Mouse (Mus musculus) lung, embryonic 16.5 days (tissue): ENCODE data around the gene Eif2a. TPM values are rescaled to one million over a fixed set of nuclear protein-coding genes. Genes with fewer than 3 reads are reported as not detected.
A peak's percentile ranks its signal among the peaks of the same experiment; 100 is the strongest.

Experiments
- ATAC-seq: fragments of 200-750 bp; cut with Nextera tagmentation; 2 replicates; pipeline ENCODE4 v1.8.0; 2017; ENCODE audit warnings: low read depth, mild to moderate bottlenecking, moderate library complexity
- H3K27ac ChIP-seq: fragments of 300-500 bp; sonication (generic); 2 replicates; pipeline ENCODE4 v1.5.1; 2014; ENCODE audit warnings: mild to moderate bottlenecking, control low read depth, low read length
- H3K27me3 ChIP-seq: fragments of 300-500 bp; sonication (generic); 2 replicates; pipeline ENCODE4 v1.6.1; 2014; ENCODE audit warnings: low read depth, low read length, mixed read lengths; ENCODE audit not compliant: control insufficient read depth, insufficient read depth
- H3K36me3 ChIP-seq: fragments of 300-500 bp; sonication (generic); 2 replicates; pipeline ENCODE4 v1.6.1; 2014; ENCODE audit warnings: low read length; ENCODE audit not compliant: control insufficient read depth, insufficient read depth
- H3K4me1 ChIP-seq: fragments of 300-500 bp; sonication (generic); replicated peaks from 2 replicates; pipeline ENCODE4 v1.6.1; 2014; ENCODE audit warnings: low read length, mixed read lengths; ENCODE audit not compliant: control insufficient read depth, insufficient read depth
- H3K4me2 ChIP-seq: fragments of 300-500 bp; sonication (generic); 2 replicates; pipeline ENCODE4 v1.6.1; 2014; ENCODE audit warnings: low read depth, low read length, control low read depth
- H3K4me3 ChIP-seq: fragments of 300-500 bp; sonication (generic); 2 replicates; pipeline ENCODE4 v1.5.1; 2014; ENCODE audit warnings: mild to moderate bottlenecking, low read length, control low read depth
- H3K9ac ChIP-seq: fragments of 300-500 bp; sonication (generic); 2 replicates; pipeline ENCODE4 v1.6.1; 2014; ENCODE audit warnings: low read length, control low read depth
- H3K9me3 ChIP-seq: fragments of 300-500 bp; sonication (generic); 2 replicates; pipeline ENCODE4 v1.6.1; 2016; ENCODE audit warnings: low read length; ENCODE audit not compliant: control insufficient read depth
- WGBS: fragments of 180-500 bp; shearing (Covaris S2); extraction: QIAGEN DNeasy Blood & Tissue Kit; methylation state at CpG from one replicate; pipeline ENCODE4 v1.1.7; 2014; 5-methylcytosine and 5-hydroxymethylcytosine counted together
- polyA plus RNA-seq: library from polyadenylated mRNA; unstranded; fragments of >200 nt; fragmentation: Nextera tagmentation; extraction: Ambion mirVana; gene quantifications from 2 replicates; pipeline ENCODE4 v1.2.1, GENCODE M21; 2015

Eif2a gene
- polyA plus RNA-seq, 1 experiment from 2014 or later, result 52.1 TPM

DNA sequence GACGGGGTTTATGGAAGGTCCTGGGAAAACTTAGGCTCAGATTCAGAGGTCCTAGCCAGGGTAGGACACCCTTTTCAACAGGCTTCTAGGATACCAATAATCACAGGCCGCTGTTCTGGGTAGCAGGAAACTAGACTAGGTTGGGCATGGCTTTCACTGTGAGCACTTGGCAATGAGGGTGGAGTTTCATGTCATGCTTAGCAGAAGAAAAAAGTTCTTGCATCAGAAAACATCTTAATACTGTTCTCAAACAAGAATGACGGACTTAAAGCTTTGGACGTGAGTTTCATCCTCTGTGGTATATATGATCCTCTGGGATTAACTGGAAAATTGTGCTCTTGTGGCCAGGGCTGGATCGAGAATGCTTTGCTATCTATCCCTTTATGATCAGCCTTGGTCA, 7.8 kb upstream of the Eif2a start:
- Histone ChIP-seq H3K4me1 (no peaks in the 10 kb centered on the region), H3K4me3 (no peak overlapping the region), H3K9ac (no peak overlapping the region), H3K4me2 (no peak overlapping the region), H3K9me3 (no peaks in the 10 kb centered on the region), H3K27me3 (no peaks in the 10 kb centered on the region), H3K36me3 (peaks cover 7% of the 10 kb centered on the region), H3K27ac (no peak overlapping the region)
- WGBS, result 75% methylated on average over 5 of the region's 5 CpGs
- ATAC-seq, result no peak

DNA sequence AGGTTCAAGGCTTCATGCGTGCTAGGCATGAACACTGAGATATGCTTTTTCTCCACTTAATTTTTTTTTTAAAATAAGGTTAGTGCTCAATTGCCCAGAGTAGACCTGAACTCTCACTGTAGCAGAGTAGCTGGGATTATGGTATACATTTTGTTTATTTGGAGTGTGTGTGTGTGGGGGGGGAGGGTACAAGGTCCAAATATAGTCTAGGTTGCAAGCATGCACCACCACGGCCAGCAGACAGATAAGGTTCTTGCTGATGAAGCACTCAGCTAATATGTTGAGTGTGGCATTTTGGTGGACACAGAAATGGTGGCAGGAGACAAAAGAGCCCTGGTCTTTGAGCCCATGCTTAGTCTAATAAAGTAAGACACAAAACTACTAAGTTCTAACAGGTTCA, 6.7 kb upstream of the Eif2a start:
- H3K4me2 ChIP-seq, result no peak overlapping the region
- H3K4me1 ChIP-seq, result peaks cover 4% of the 10 kb centered on the region
- no peak overlapping the region for H3K9ac ChIP-seq
- peaks cover 12% of the 10 kb centered on the region for H3K36me3 ChIP-seq
- WGBS, result 74% methylated on average over 2 of the region's 2 CpGs
- H3K27ac ChIP-seq, result no peak overlapping the region
- no peaks in the 10 kb centered on the region for H3K9me3 ChIP-seq
- no peak overlapping the region for H3K4me3 ChIP-seq
- H3K27me3 ChIP-seq, result no peaks in the 10 kb centered on the region
- ATAC-seq, result no peak

- Histone ChIP-seq H3K9me3 (no peaks in the 10 kb centered on the region), H3K36me3 (peaks cover 12% of the 10 kb centered on the region), H3K4me2 (no peak overlapping the region), H3K9ac (no peak overlapping the region), H3K4me3 (no peak overlapping the region), H3K27me3 (no peaks in the 10 kb centered on the region), H3K27ac (no peak overlapping the region), H3K4me1 (peaks cover 9% of the 10 kb centered on the region)
- no peak for ATAC-seq
- 35% methylated on average over 3 of the region's 3 CpGs for WGBS
These were observed 6.1 kb upstream of the Eif2a start for GRCm38 (mm10) chr3:58519536-58519935.

DNA sequence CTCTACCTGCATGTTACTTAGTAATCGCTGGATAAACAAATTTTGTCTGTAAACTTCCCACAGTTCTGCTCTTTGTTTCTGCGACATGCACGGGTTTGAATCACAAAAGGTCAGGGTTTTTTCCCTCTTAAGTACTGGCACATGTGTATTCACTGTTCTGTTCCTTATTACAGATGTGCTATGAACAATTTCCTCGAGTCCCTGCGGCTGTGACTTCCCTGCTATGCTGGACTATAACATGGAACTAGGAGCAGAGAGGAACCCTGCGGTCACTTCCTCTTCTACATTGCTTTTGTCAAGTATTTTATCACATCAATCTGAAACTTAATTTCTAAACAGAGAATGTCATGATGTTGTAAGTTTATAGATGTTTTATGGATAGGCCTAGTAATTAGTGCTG, 5.3 kb upstream of the Eif2a start:
- Histone ChIP-seq H3K36me3 (peaks cover 12% of the 10 kb centered on the region), H3K4me1 (peaks cover 9% of the 10 kb centered on the region), H3K4me3 (no peak overlapping the region), H3K27me3 (no peaks in the 10 kb centered on the region), H3K9me3 (no peaks in the 10 kb centered on the region), H3K9ac (no peak overlapping the region), H3K27ac (no peak overlapping the region), H3K4me2 (no peak overlapping the region)
- ATAC-seq, result no peak
- 86% methylated on average over 6 of the region's 6 CpGs for WGBS

GRCm38 (mm10) chr3:58521361-58521760, 4.3 kb upstream of the Eif2a start:
- peaks cover 12% of the 10 kb centered on the region for H3K36me3 ChIP-seq
- no peaks in the 10 kb centered on the region for H3K27me3 ChIP-seq
- no peaks in the 10 kb centered on the region for H3K9me3 ChIP-seq
- no peak overlapping the region for H3K4me3 ChIP-seq
- H3K9ac ChIP-seq, result no peak overlapping the region
- peaks cover 9% of the 10 kb centered on the region for H3K4me1 ChIP-seq
- H3K4me2 ChIP-seq, result no peak overlapping the region
- ATAC-seq, result no peak
- no peak overlapping the region for H3K27ac ChIP-seq
- WGBS, result 87% methylated on average over 2 of the region's 2 CpGs

DNA sequence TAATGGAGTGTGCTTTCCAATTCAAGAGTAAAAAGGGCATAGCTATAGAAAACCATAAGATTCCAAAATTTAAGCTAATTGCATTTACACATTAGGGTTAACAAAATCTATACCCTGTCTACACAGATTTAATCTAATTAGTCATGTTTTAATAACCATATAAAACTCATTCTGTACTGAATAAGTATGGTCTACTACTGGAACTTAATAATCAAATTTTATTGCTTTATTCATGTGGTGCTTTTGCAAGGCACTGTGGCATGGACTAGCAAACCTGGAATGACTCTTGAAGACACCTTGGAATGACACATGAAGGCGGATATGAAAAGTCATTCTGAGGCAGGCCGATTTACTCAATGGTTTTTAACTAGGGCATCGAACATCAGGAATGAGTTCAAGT, 2.2 kb upstream of the Eif2a start:
- Histone ChIP-seq H3K4me3 (no peak overlapping the region), H3K9me3 (no peaks in the 10 kb centered on the region), H3K9ac (no peak overlapping the region), H3K4me2 (no peak overlapping the region), H3K36me3 (peaks cover 12% of the 10 kb centered on the region), H3K27me3 (no peaks in the 10 kb centered on the region), H3K27ac (no peak overlapping the region), H3K4me1 (peaks cover 9% of the 10 kb centered on the region)
- WGBS, result 88% methylated on average over 3 of the region's 3 CpGs
- ATAC-seq, result no peak

DNA sequence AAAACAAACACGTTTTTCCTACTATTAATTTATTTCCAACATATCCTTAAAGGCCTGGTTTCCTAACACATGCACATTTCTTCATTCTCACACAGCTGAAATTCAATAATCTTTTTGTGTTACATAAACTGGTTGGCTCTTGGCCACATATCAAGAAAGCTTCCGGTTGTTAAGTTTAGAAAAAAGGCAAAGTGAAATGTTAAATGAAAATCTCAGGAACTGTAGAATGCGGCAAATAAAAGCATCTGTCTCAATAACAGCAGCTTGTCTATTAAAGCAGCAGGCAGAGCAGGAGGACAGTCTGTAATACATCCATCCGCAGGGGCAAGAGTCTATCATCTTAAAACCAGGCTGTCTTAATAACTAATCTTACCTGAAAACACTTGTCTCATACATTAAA, 1.4 kb upstream of the Eif2a start:
- Histone ChIP-seq H3K27me3 (no peaks in the 10 kb centered on the region), H3K4me2 (peak overlapping the region; percentile 74), H3K27ac (no peak overlapping the region), H3K4me1 (peaks cover 9% of the 10 kb centered on the region), H3K36me3 (peaks cover 12% of the 10 kb centered on the region), H3K4me3 (peak overlapping the region; percentile 68), H3K9ac (0 out of 2 replicates have a peak overlapping the region, but pooled peaks have one; percentile 35), H3K9me3 (no peaks in the 10 kb centered on the region)
- 35% methylated on average over 4 of the region's 4 CpGs for WGBS
- no peak for ATAC-seq

- under 1% methylated on average over 39 of the region's 40 CpGs for WGBS
- H3K36me3 ChIP-seq, result peaks cover 12% of the 10 kb centered on the region
- H3K9me3 ChIP-seq, result no peaks in the 10 kb centered on the region
- peak overlapping the region; percentile 68 for H3K4me3 ChIP-seq
- ATAC-seq, result peak; percentile 48
- H3K27ac ChIP-seq, result peak overlapping the region; percentile 81
- no peaks in the 10 kb centered on the region for H3K27me3 ChIP-seq
- H3K9ac ChIP-seq, result peak overlapping the region; percentile 98
- peak overlapping the region; percentile 74 for H3K4me2 ChIP-seq
- peaks cover 9% of the 10 kb centered on the region for H3K4me1 ChIP-seq
These were observed 455 bp upstream of the Eif2a start for GRCm38 (mm10) chr3:58525166-58525565.

DNA sequence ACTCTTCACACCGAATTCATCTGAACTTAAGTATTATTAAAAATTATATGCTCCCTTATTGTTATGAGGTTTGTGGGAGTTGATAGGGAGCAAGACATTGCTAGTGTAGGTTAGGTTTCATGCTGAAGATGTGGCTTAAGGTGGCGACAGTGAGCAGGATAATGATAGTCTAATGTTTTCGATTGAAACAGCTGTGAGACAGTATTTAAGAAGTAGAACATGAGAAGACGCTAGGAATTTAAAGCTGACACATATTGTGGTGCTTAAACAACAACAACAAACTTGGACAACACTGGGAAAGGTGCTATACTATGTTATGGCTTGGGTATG, 752 bp downstream of the Eif2a start:
- H3K27me3 ChIP-seq, result no peaks in the 10 kb centered on the region
- H3K9me3 ChIP-seq, result no peaks in the 10 kb centered on the region
- peak overlapping the region; percentile 64 for H3K4me2 ChIP-seq
- H3K27ac ChIP-seq, result peak overlapping the region; percentile 51; the same call in 1 of the 2 replicates
- H3K36me3 ChIP-seq, result peaks cover 7% of the 10 kb centered on the region
- ATAC-seq, result no peak
- WGBS, result 5% methylated on average over 4 of the region's 4 CpGs
- peak overlapping the region; percentile 54 for H3K9ac ChIP-seq
- H3K4me1 ChIP-seq, result peaks cover 9% of the 10 kb centered on the region
- H3K4me3 ChIP-seq, result peak overlapping the region; percentile 68

GRCm38 (mm10) chr3:58536573-58536972, 11.0 kb downstream of the Eif2a start:
- Histone ChIP-seq H3K4me2 (no peak overlapping the region), H3K9ac (no peak overlapping the region), H3K4me1 (no peaks in the 10 kb centered on the region), H3K27ac (no peak overlapping the region), H3K36me3 (peaks cover 30% of the 10 kb centered on the region), H3K4me3 (no peak overlapping the region), H3K27me3 (no peaks in the 10 kb centered on the region), H3K9me3 (no peaks in the 10 kb centered on the region)
- 88% methylated on average over 3 of the region's 3 CpGs for WGBS
- no peak for ATAC-seq
